Comparison of ENCODE assay signal across 18 mouse cellular contexts in genomic region chr11:113554701-113555360, GRCm38 (mm10).
DNase-seq lines count a peak whose midpoint lies in the region; ATAC-seq lines count a peak whose summit lies in the region.
"Had no signal": no experiment of that assay in that cellular context is flagged by ENCODE, and none has a peak within 500 bp of the region (broad histone marks: within the 10 kb centered on the region; RNA-seq: fewer than 3 reads in every experiment).

No protein-coding gene starts in this region.

- peak; percentile 39 for DNase-seq in adipocyte (ENCODE audit: low spot score)
- no peak for DNase-seq in gastrocnemius, postnatal 25 days
- no peak for DNase-seq in kidney, adult 8-10 months
- DNase-seq: cerebellum, adult 8-10 months; gastrocnemius, adult 2 months; heart, postnatal 10 days; liver, embryonic 13.5 days; spleen, adult 18-20 months had no signal

- H3K9me3 ChIP-seq in intestine, embryonic 16.5 days (ENCODE audit: control insufficient read depth, low read length): no peaks in the 10 kb centered on the region
- H3K9me3 ChIP-seq in intestine, embryonic 15.5 days: no peaks in the 10 kb centered on the region
- no peaks in the 10 kb centered on the region for H3K9me3 ChIP-seq in forebrain, embryonic 15.5 days
- H3K9me3 ChIP-seq: embryonic facial prominence, embryonic 13.5 days; heart, embryonic 10.5 days; liver, embryonic 13.5 days had no signal

- no peaks in the 10 kb centered on the region for H3K4me1 ChIP-seq in intestine, embryonic 16.5 days (ENCODE audit: control insufficient read depth, insufficient read depth, low read length)
- H3K4me1 ChIP-seq in intestine, embryonic 15.5 days (replicated peaks): 0 out of 2 replicates have a peak, but pooled peaks cover 5% of the 10 kb centered on the region
- peaks cover 40% of the 10 kb centered on the region for H3K4me1 ChIP-seq in forebrain, embryonic 15.5 days

- H3K27me3 ChIP-seq in intestine, embryonic 16.5 days (replicated peaks; ENCODE audit: control insufficient read depth, insufficient read depth, low read length): no peaks in the 10 kb centered on the region
- H3K27me3 ChIP-seq in intestine, embryonic 15.5 days (replicated peaks): no peaks in the 10 kb centered on the region
- H3K27me3 ChIP-seq in forebrain, embryonic 15.5 days: no peaks in the 10 kb centered on the region
- H3K27me3 ChIP-seq: embryonic facial prominence, embryonic 13.5 days; liver, embryonic 13.5 days; Patski had no signal

- no peak overlapping the region for H3K4me3 ChIP-seq in intestine, embryonic 16.5 days (ENCODE audit: low read length)
- H3K4me3 ChIP-seq in intestine, embryonic 15.5 days (replicated peaks): no peak overlapping the region
- no peak overlapping the region for H3K4me3 ChIP-seq in forebrain, embryonic 15.5 days
- H3K4me3 ChIP-seq: embryonic facial prominence, embryonic 13.5 days; gastrocnemius, adult 2 months; heart, embryonic 10.5 days; liver, embryonic 13.5 days; myocyte had no signal

- 79% methylated on average over 7 of the region's 7 CpGs for WGBS in intestine, embryonic 16.5 days
- WGBS in intestine, embryonic 15.5 days: 78% methylated on average over 7 of the region's 7 CpGs
- WGBS in forebrain, embryonic 15.5 days: 87% methylated on average over 7 of the region's 7 CpGs

- peak; percentile 56 for ATAC-seq in intestine, embryonic 16.5 days
- ATAC-seq in intestine, embryonic 15.5 days: no peak
- no peak for ATAC-seq in forebrain, embryonic 15.5 days (replicated peaks)
- ATAC-seq in megakaryocyte, adult 5-6 weeks (ENCODE audit: poor library complexity, severe bottlenecking): peak; percentile 39
- ATAC-seq: activated CD4-positive, CD25-positive, alpha-beta regulatory T cell, adult 4 months; inflammation-experienced regulatory T-cells, adult 6 months; Patski had no signal

- no peak overlapping the region for H3K4me2 ChIP-seq in intestine, embryonic 16.5 days (ENCODE audit: low read depth, low read length)
- no peak overlapping the region for H3K4me2 ChIP-seq in intestine, embryonic 15.5 days (replicated peaks)
- no peak overlapping the region for H3K4me2 ChIP-seq in forebrain, embryonic 15.5 days (replicated peaks)
- H3K4me2 ChIP-seq: embryonic facial prominence, embryonic 13.5 days; liver, embryonic 13.5 days had no signal

- no peak overlapping the region for H3K27ac ChIP-seq in intestine, embryonic 16.5 days (ENCODE audit: low read length)
- H3K27ac ChIP-seq in intestine, embryonic 15.5 days: no peak overlapping the region
- H3K27ac ChIP-seq in forebrain, embryonic 15.5 days (replicated peaks): peak overlapping the region; percentile 86
- H3K27ac ChIP-seq: embryonic facial prominence, embryonic 13.5 days; gastrocnemius, adult 2 months; heart, embryonic 10.5 days; liver, embryonic 13.5 days had no signal

- no peak overlapping the region for H3K9ac ChIP-seq in intestine, embryonic 16.5 days (ENCODE audit: low read depth, low read length)
- H3K9ac ChIP-seq in intestine, embryonic 15.5 days: no peak overlapping the region
- no peak overlapping the region for H3K9ac ChIP-seq in forebrain, embryonic 15.5 days (replicated peaks)
- H3K9ac ChIP-seq: embryonic facial prominence, embryonic 13.5 days; liver, embryonic 13.5 days had no signal

- no peaks in the 10 kb centered on the region for H3K36me3 ChIP-seq in intestine, embryonic 16.5 days (ENCODE audit: control insufficient read depth, insufficient read depth, low read length)
- no peaks in the 10 kb centered on the region for H3K36me3 ChIP-seq in intestine, embryonic 15.5 days
- H3K36me3 ChIP-seq in forebrain, embryonic 15.5 days: no peaks in the 10 kb centered on the region
- H3K36me3 ChIP-seq: embryonic facial prominence, embryonic 13.5 days had no signal

Comparison
In these comparisons a context has a peak if more than half of its experiments do, and no peak if none do; other contexts are left out.
1. ATAC-seq: peak in intestine, embryonic 16.5 days (single experiment) and megakaryocyte, adult 5-6 weeks (single experiment); none in intestine, embryonic 15.5 days (single experiment) and forebrain, embryonic 15.5 days (single experiment).